Mouse (Mus musculus) lung, postnatal 0 days (tissue): ENCODE measurements around the gene Zfr.
A peak's percentile ranks its signal among the peaks of the same experiment; 100 is the strongest.

Experiments used
- CTCF ChIP-seq: IDR thresholded peaks from 2 replicates; pipeline ENCODE4 v1.5.1; 2016; ENCODE audit warnings: antibody characterized with exemption, mild to moderate bottlenecking
- EP300 ChIP-seq: IDR thresholded peaks from 2 replicates; pipeline ENCODE4 v1.6.1; 2016; ENCODE audit warnings: antibody characterized with exemption, mild to moderate bottlenecking, control low read depth

- TF ChIP-seq EP300 (no peak), CTCF (peak; percentile 89)
Measured at GRCm38 (mm10) chr15:12084859-12085258, 32.8 kb upstream of the Zfr start.
